Mouse (Mus musculus): Measurements from ENCODE around the gene Cracr2a.

Gene Cracr2a

GRCm38 (mm10) chr6:127625135-127625534 lies 64.0 kb downstream of the Cracr2a start:
- DNase-seq (ENCODE audit: extremely low spot score): peak; percentile 34

GRCm38 (mm10) chr6:127627453-127627852 lies 66.3 kb downstream of the Cracr2a start:
- DNase-seq (ENCODE audit: extremely low spot score): no peak

- no peak for DNase-seq (ENCODE audit: extremely low spot score)
Measured at GRCm38 (mm10) chr6:127629249-127629648, 68.1 kb downstream of the Cracr2a start.

- DNase-seq (ENCODE audit: extremely low spot score): no peak
Measured at GRCm38 (mm10) chr6:127634858-127635257, 73.7 kb downstream of the Cracr2a start.

GRCm38 (mm10) chr6:127635462-127636189 lies 74.5 kb downstream of the Cracr2a start:
- no peak for DNase-seq (ENCODE audit: extremely low spot score)

- DNase-seq (ENCODE audit: extremely low spot score): no peak
Measured at GRCm38 (mm10) chr6:127641077-127641801, 80.1 kb downstream of the Cracr2a start.

- DNase-seq (ENCODE audit: extremely low spot score): no peak
Measured at GRCm38 (mm10) chr6:127655988-127656387, 94.8 kb downstream of the Cracr2a start.

- DNase-seq (ENCODE audit: extremely low spot score): no peak
Measured at GRCm38 (mm10) chr6:127657152-127657551, 96.0 kb downstream of the Cracr2a start.

GRCm38 (mm10) chr6:127659472-127659871 lies 98.3 kb downstream of the Cracr2a start:
- DNase-seq (ENCODE audit: extremely low spot score): no peak

GRCm38 (mm10) chr6:127659966-127660365 lies 98.8 kb downstream of the Cracr2a start:
- no peak for DNase-seq (ENCODE audit: extremely low spot score)

GRCm38 (mm10) chr6:127661717-127662292 lies 100.7 kb downstream of the Cracr2a start:
- no peak for DNase-seq (ENCODE audit: extremely low spot score)

GRCm38 (mm10) chr6:127663263-127663662 lies 102.1 kb downstream of the Cracr2a start:
- DNase-seq (ENCODE audit: extremely low spot score): no peak

- no peak for DNase-seq (ENCODE audit: extremely low spot score)
Measured at GRCm38 (mm10) chr6:127669313-127669712, 108.2 kb downstream of the Cracr2a start.

GRCm38 (mm10) chr6:127670031-127670430 lies 108.9 kb downstream of the Cracr2a start:
- DNase-seq (ENCODE audit: extremely low spot score): no peak

GRCm38 (mm10) chr6:127672071-127672470 lies 110.9 kb downstream of the Cracr2a start:
- DNase-seq (ENCODE audit: extremely low spot score): no peak

GRCm38 (mm10) chr6:127676866-127677265 lies 115.7 kb downstream of the Cracr2a start:
- no peak for DNase-seq (ENCODE audit: extremely low spot score)

GRCm38 (mm10) chr6:127678320-127678719 lies 117.2 kb downstream of the Cracr2a start:
- DNase-seq (ENCODE audit: extremely low spot score): no peak

GRCm38 (mm10) chr6:127678998-127679397 lies 117.9 kb downstream of the Cracr2a start:
- DNase-seq (ENCODE audit: extremely low spot score): no peak

GRCm38 (mm10) chr6:127680784-127681183 lies 119.6 kb downstream of the Cracr2a start:
- DNase-seq (ENCODE audit: extremely low spot score): no peak

GRCm38 (mm10) chr6:127683561-127683960 lies 122.4 kb downstream of the Cracr2a start:
- no peak for DNase-seq (ENCODE audit: extremely low spot score)

- DNase-seq (ENCODE audit: extremely low spot score): no peak
Measured at GRCm38 (mm10) chr6:127684981-127685380, 123.8 kb downstream of the Cracr2a start.

GRCm38 (mm10) chr6:127687181-127687860 lies 126.2 kb downstream of the Cracr2a start:
- DNase-seq (ENCODE audit: extremely low spot score): no peak

All from embryo, embryonic 9.5 days (tissue).